Mouse (Mus musculus): Measurements from ENCODE around the gene Sptbn4. TPM values are rescaled to one million over a fixed set of nuclear protein-coding genes. Genes with fewer than 3 reads are reported as not detected.
A peak's percentile ranks its signal among the peaks of the same experiment; 100 is the strongest.

The Sptbn4 gene
- total RNA-seq, 2 experiments from 2014 or later: 0.07 to 0.13 TPM

DNA sequence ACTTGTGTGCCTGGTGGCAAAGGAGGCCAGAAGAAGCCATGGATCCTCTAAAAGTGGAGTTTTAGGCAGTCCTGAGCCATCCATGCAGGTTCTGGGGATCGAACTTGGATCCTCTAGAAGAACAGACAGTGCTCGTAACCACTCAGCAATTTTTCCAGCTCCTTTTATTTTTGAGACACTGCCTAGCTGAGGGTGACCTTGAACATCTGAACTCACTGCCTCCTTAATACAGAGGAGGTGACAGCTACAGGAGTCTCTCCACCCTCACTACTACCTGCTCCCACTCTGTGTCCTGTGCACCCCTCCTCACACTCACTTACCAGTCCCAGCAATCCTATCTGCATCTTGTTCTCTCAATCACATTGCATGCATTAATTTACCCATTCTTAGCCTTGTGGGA lies 28.1 kb upstream of the Sptbn4 start:
- ATAC-seq (ENCODE audit: poor library complexity, severe bottlenecking): no peak

GRCm38 (mm10) chr7:27474490-27474954 lies 27.0 kb upstream of the Sptbn4 start:
- peak; percentile 74 for ATAC-seq (ENCODE audit: poor library complexity, severe bottlenecking)

DNA sequence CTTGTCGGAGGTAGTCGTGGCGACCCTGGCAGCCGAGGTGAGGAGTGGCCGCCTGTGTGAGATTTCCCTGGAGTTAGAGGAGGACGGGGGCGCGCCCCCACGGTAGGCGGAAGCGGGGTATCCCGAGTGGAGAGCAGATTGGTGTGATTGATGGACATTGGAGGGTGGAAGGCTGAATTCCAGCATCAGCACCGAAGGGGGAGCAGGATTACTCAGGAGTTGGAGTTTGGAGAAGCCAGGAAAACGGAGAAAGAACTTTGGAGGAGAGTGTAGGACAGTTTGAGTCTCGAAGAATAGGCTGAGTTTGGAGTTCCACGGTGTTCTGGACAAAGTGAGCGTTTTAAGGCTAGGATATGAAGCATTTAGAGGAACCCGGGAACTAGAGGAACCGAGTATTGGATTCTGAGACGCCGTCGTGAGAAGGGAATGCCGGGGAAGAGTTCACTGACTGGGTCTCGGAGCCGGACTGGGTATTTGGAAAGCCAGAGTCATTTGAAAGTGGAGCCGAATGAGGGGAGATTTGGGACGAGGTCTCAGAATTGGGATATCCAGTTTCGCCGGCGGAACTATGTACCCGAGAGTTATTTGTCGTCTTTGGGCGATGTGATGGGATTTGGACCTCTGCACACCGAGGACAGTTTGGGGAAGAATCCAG lies 26.5 kb upstream of the Sptbn4 start:
- no peak for ATAC-seq (ENCODE audit: poor library complexity, severe bottlenecking)

DNA sequence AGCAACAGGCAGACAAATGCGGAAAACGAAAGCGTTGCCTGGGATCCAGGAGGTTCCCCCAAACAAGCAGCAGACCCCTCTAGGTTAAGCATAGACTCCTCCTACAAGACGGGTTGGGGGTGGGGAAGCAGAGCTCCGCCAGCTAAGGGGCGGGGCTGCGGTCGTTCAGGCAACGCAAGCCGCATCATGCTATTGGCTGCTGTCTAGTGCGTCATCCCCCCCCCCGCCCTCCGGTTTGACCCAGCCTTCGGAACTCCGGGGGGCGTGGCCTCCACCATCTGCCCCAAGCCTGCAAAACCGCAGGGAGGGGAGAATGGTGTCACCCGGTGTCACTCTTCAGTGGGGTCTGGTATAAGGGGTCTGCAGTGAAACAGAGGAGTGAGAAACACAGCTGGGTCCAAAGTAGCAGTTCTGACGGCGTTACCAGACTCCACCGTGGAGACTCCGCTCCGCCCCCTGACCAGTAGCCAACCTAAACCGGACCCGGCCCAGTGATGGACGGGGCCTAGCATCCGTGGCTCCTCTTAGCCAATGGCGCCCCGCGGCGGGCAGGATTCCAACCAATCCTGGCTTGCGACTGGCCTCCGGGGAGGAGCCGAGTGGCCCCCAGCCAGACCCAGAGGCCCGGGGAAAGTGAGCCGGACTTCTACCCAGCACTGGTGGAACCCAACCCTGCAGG lies 25.8 kb upstream of the Sptbn4 start, which contains the start of gene Sertad3:
Sertad3 (plus strand) TSS at position 613 of the 679 bp plus-strand sequence.
- ATAC-seq (ENCODE audit: poor library complexity, severe bottlenecking): peak; percentile 77

DNA sequence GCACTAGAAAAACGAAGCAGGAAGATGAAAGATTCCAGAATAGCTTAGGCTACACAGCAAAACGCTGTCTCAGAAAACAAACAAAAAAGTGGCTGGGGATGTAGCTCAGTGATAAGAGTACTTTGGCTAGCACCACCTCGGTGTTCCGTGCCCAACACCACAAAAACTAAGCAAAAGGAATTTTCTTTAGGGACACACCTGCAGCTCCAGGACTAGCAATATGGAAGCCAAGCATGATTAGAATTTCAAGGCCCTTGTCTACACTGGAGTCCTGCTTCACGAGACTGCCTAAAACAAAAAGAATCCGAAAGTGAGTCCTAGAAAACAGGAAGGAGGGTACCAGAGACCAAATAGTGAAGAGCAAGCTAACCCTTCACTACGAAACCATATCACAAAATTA lies 25.1 kb upstream of the Sptbn4 start:
- ATAC-seq (ENCODE audit: poor library complexity, severe bottlenecking): no peak

DNA sequence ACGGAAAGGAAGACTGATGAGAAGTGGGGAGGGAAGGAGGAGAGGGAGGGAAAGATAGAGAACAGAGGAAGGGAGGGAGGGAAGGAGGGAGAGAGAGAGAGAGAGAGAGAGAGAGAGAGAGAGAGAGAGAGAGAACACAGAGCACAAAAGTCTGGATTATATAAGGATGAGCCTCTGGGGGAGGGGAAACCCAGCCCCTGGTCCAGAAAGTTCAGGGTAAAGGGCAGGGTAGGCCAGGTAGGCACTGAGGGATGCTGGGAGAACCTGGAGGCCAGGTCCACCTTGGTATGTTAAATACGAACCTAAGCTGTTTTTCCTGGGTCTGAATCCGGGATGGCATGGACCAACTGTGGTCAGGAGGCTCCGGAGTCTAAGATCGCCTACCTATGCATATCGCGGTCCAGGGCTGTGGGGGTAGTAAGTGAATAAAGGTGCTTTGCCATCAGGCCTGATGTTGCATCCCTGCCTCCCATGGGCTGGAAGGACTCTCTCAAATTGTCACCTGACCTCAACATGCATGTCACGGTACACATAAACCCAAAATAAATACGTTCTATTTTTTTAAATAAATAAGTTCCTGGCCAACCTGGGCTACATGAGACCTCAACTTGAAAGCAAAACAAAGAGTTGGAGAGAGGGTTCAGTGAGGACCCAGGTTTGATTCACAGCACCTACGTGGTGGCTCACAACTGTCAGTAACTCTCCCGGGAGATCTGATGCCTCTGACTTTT lies 24.1 kb upstream of the Sptbn4 start:
- ATAC-seq (ENCODE audit: poor library complexity, severe bottlenecking): no peak

- no peak for ATAC-seq (ENCODE audit: poor library complexity, severe bottlenecking)
Measured at GRCm38 (mm10) chr7:27467648-27468047, 20.2 kb upstream of the Sptbn4 start.

- ATAC-seq (ENCODE audit: poor library complexity, severe bottlenecking): no peak
Measured at GRCm38 (mm10) chr7:27460477-27460876, 13.0 kb upstream of the Sptbn4 start.

GRCm38 (mm10) chr7:27459640-27460039 lies 12.2 kb upstream of the Sptbn4 start:
- no peak for ATAC-seq (ENCODE audit: poor library complexity, severe bottlenecking)

- no peak for ATAC-seq (ENCODE audit: poor library complexity, severe bottlenecking)
Measured at GRCm38 (mm10) chr7:27458614-27459013, 11.1 kb upstream of the Sptbn4 start.

DNA sequence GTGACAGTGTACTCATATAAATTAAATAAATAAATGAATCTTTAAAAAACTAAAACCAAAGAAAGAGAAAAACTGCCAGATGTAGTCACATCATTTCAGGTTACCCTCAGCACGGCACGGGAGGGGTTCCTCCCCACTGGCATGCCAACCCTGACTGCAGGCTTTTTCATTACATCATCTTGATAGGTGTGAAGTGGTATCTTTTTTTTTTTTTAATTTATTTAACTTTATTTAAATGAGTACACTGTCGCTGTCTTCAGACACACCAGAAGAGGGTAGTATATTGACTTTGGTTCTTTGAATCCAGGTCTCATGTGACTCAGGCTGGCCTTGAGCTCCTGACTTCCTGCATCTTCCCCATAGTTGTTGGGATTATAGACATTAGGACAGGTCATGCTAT lies 7.8 kb upstream of the Sptbn4 start:
- ATAC-seq (ENCODE audit: poor library complexity, severe bottlenecking): no peak

DNA sequence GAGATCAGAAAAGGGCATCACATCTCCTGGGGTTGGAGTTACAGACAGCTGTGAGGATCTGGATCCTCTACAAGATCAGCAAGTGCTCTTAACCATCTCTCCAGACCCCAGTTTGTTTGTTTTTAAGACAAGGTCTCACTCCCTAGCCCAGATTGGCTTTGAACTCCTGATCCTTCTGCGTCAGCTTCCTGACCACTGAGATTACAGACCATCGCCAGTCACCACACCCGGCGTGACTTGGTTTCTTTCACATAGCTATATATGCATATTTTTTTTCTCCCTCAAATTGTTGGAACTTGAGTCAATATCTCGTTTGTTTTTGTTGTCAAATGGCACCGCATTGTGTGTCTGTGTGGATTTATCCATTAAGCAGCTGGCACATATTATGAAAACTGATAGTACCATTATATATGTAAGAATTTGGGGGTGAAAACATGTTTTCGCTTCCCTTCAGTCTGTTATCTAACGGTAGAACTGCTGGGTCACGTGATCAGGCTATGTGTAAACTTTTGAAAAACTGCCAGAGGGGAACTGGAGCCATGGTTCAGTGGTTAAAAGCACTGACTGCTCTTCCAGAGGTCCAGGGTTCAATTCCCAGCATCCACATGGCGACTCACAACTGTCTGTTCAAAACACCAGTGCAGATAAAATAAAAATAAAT lies 7.1 kb upstream of the Sptbn4 start:
- peak; percentile 49 for ATAC-seq (ENCODE audit: poor library complexity, severe bottlenecking)

GRCm38 (mm10) chr7:27452206-27452770 lies 4.8 kb upstream of the Sptbn4 start:
- no peak for ATAC-seq (ENCODE audit: poor library complexity, severe bottlenecking)

- peak; percentile 9; the same call in 1 of the 2 replicates for ATAC-seq (ENCODE audit: poor library complexity, severe bottlenecking)
Measured at GRCm38 (mm10) chr7:27451359-27451758, 3.9 kb upstream of the Sptbn4 start.

GRCm38 (mm10) chr7:27449256-27449862 lies 1.9 kb upstream of the Sptbn4 start:
- peak; percentile 19; the same call in 1 of the 2 replicates for ATAC-seq (ENCODE audit: poor library complexity, severe bottlenecking)

GRCm38 (mm10) chr7:27448421-27449206 lies 1.1 kb upstream of the Sptbn4 start:
- ATAC-seq (ENCODE audit: poor library complexity, severe bottlenecking): no peak

DNA sequence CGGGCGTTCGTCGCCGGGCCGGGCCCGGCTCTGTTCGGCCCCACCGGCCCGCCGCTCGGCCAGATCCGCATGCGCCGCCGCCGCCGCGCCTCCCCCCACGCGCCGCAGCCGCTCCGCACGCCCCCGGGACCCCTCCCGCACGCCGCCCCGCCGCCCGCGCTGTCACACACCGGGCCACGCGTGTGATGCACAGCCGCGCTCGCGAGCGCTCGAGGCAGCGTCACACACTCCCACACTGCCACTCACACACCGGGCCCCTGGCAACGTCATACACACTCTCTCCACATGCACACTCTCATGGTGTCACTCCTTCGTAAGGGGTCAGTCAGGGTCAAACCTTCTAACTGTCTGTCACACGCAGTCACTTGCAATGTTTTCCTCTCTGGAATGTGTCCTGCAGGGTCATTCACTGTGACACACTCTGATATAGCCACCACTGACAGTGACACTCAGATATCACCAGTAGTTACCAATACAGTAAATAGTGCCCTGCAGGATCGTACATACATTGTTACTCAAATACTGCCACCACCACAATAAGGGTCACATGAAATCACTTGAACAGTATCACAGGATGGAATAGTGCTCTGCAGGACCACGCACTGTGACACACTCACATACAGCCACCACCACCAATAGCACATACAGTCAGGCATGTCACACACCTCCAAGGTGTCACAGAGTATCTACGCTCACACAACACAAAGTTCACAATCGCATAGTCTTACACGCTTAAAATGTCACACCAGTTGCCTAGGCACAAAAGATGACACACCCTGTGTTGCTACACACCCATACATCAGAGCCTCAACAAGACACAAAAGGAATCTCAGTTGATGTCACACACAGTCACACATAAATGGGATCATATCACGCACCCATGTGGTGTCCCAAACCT lies 716 bp downstream of the Sptbn4 start:
- no peak for ATAC-seq (ENCODE audit: poor library complexity, severe bottlenecking)

DNA sequence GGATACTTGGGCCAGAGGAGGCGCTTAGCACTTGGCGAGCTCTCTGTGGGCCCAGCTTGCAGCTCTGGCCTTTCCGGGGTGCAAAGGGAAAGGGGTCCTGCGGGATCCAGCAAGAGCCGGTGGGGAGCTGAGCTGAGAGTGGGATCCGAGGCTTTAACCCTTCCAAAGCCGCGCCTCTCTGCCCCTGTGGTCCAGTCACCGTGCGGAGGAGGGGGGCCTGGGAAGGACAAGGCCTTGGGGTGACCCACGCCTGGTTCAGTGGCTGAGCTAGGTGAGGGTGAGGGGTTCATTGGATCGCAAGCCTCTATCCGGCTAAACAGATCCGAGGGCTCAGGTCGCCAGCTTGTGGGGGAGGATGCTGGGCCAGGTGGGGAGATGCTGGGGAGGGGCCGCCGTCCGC lies 1.4 kb downstream of the Sptbn4 start:
- ATAC-seq (ENCODE audit: poor library complexity, severe bottlenecking): no peak

- ATAC-seq (ENCODE audit: poor library complexity, severe bottlenecking): no peak
Measured at GRCm38 (mm10) chr7:27440014-27440413, 7.5 kb downstream of the Sptbn4 start.
